Mouse (Mus musculus) midbrain, embryonic 15.5 days (tissue): ENCODE measurements around the gene Cflar. TPM values are rescaled to one million over a fixed set of nuclear protein-coding genes. Genes with fewer than 3 reads are reported as not detected.
A peak's percentile ranks its signal among the peaks of the same experiment; 100 is the strongest.
"Not testable (repeated sequence)": the region's sequence is repeated elsewhere in the genome, so short reads cannot be mapped to it uniquely, and the experiment has no call there.

Experiments used
- ATAC-seq: fragments of 200-750 bp; cut with Nextera tagmentation; replicated peaks from 2 replicates; pipeline ENCODE4 v1.8.0; 2017; ENCODE audit warnings: moderate TSS enrichment
- H3K27ac ChIP-seq: fragments of 300-500 bp; sonication (generic); 2 replicates; pipeline ENCODE4 v1.5.1; 2015; ENCODE audit warnings: mild to moderate bottlenecking, inconsistent platforms
- H3K27me3 ChIP-seq: fragments of 300-500 bp; sonication (generic); replicated peaks from 2 replicates; pipeline ENCODE4 v1.6.1; 2015; ENCODE audit warnings: inconsistent platforms
- H3K36me3 ChIP-seq: fragments of 300-500 bp; sonication (generic); replicated peaks from 2 replicates; pipeline ENCODE4 v1.6.1; 2015; ENCODE audit warnings: inconsistent platforms
- H3K4me1 ChIP-seq: fragments of 300-500 bp; sonication (generic); 2 replicates; pipeline ENCODE4 v1.6.1; 2015; ENCODE audit warnings: inconsistent platforms
- H3K4me2 ChIP-seq: fragments of 300-500 bp; sonication (generic); 2 replicates; pipeline ENCODE4 v1.6.1; 2015; ENCODE audit warnings: inconsistent platforms, mild to moderate bottlenecking, moderate library complexity
- H3K4me3 ChIP-seq: fragments of 300-500 bp; sonication (generic); 2 replicates; pipeline ENCODE4 v1.5.1; 2015; ENCODE audit warnings: mild to moderate bottlenecking, inconsistent platforms
- H3K9ac ChIP-seq: fragments of 300-500 bp; sonication (generic); 2 replicates; pipeline ENCODE4 v1.6.1; 2015; ENCODE audit warnings: mild to moderate bottlenecking, inconsistent platforms
- H3K9me3 ChIP-seq: fragments of 300-500 bp; sonication (generic); 2 replicates; pipeline ENCODE4 v1.6.1; 2016; ENCODE audit warnings: inconsistent platforms
- WGBS: fragments of 180-500 bp; shearing (Covaris S2); methylation state at CpG from one replicate; pipeline ENCODE4 v1.1.7; 2015; ENCODE audit warnings: mixed read lengths; 5-methylcytosine and 5-hydroxymethylcytosine counted together
- polyA plus RNA-seq: library from polyadenylated mRNA; unstranded; fragments of >200 nt; fragmentation: Nextera tagmentation; extraction: Ambion mirVana; gene quantifications from 2 replicates; pipeline ENCODE4 v1.2.1, GENCODE M21; 2015

Gene Cflar
- polyA plus RNA-seq, 1 experiment from 2014 or later, result 16.1 TPM

DNA sequence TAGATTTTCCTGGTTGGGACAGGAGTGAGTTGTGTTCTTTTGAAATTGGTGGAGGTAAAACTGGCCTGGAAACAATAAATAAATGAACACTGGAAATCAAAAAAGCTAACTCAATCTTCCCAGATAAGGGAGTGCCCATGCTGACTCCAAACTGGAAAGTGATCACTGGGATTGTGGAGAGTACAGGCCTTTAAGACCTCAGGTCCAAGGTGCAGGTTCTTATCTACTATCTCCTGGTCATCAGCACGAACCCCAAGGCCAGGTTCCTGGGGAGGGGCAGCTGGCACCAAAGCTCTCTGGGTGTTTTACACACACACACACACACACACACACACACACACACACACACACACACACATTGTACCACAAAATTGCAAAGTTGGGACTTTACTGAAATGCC, 19.6 kb upstream of the Cflar start:
- not testable (repeated sequence) for H3K9me3 ChIP-seq, H3K27me3 ChIP-seq, ATAC-seq, H3K36me3 ChIP-seq, H3K4me1 ChIP-seq, H3K9ac ChIP-seq, H3K27ac ChIP-seq, H3K4me2 ChIP-seq, H3K4me3 ChIP-seq
- 67% methylated on average over 1 of the region's 1 CpGs for WGBS

DNA sequence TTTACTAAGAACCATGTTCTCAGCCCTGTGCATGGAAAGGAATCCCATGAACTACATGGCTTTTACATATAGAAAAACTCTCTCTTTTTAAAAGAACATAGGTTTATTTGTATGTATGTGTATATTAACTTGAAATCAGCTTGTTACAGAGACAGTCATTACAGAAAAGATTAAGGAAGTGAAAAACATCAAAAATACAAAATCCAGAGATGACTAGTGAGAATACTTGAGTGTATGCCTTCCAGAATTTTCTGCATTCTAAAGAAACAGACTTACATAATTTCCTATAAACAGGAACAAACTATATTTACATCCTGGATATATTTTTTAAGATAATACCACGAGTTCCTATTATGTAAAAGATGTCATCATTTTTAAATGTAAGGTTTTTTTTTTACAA, 17.6 kb upstream of the Cflar start:
- ATAC-seq, result no peak
- no peaks in the 10 kb centered on the region for H3K27me3 ChIP-seq
- H3K4me3 ChIP-seq, result no peak overlapping the region
- no peaks in the 10 kb centered on the region for H3K9me3 ChIP-seq
- 77% methylated on average over 1 of the region's 1 CpGs for WGBS
- no peak overlapping the region for H3K9ac ChIP-seq
- H3K36me3 ChIP-seq, result no peaks in the 10 kb centered on the region
- no peak overlapping the region for H3K4me2 ChIP-seq
- no peaks in the 10 kb centered on the region for H3K4me1 ChIP-seq
- H3K27ac ChIP-seq, result no peak overlapping the region

DNA sequence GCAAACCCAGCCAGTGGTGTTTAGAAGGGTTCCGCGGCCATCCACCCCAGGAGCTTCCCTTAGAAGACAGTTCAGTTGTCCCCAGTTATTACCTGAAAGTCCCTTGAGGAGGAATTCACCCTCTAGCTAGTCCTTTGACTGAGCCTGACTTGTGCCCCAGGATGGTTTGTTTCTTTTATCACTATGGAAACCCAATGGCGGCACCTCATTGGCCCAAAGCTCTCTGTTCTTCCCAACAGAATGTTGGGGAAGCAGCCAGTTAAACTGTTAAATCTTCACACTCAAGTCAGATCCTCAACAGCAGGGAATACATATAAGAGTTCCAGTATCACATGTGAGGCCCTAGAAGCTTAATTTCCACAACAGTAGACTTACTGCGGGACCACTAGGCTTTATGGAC, 15.5 kb upstream of the Cflar start, which contains the start of gene Als2cr12:
Als2cr12 (minus strand) TSS at position 180 of the 400 bp plus-strand sequence.
- not testable (repeated sequence) for H3K9ac ChIP-seq, H3K27ac ChIP-seq
- WGBS, result 82% methylated on average over 4 of the region's 4 CpGs

DNA sequence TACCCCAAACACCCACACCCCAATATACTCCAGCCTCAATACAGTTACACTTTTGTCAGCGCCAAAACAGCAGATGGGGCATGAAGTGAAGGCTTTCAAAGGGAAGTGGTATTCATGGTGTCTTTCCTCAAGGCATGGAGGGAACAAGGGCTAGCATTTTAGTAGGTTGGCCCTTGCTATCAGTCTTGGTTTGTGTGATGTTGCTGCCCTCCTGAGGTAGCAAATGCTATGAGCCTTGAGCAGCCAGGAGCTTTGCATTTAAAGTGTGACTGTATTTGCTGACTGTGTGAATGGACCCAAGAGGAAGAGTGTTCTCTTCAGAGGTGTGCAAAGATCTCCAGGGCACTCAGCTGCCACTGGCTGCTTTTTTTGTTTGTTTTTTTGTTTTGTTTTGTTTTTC, 13.7 kb upstream of the Cflar start:
- H3K27me3 ChIP-seq, ATAC-seq: not testable (repeated sequence)

More for the DNA sequence above, 15.5 kb upstream of the Cflar start, which contains the start of gene Als2cr12:
- not testable (repeated sequence) for H3K36me3 ChIP-seq, H3K4me3 ChIP-seq, H3K9me3 ChIP-seq, H3K27me3 ChIP-seq, H3K4me1 ChIP-seq, H3K4me2 ChIP-seq, ATAC-seq

DNA sequence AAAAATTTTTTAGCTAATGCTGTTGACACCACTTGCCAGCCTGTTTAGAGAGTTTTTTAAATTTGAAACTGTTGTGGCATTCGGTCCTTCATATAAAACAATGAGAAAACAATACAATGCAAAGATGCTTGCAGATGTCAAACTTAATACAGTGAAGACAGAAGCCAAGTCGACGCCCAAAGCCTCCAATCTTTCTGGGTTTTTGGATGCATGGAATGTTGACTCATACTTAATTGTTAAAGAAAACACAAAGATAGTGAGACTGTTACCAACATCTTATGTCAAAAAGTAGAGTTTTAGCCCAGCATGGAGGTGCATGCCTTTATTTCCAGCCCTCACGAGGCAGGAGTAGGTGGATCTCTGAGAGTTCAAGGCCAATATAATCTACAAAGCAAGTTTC, 12.5 kb upstream of the Cflar start:
- no peaks in the 10 kb centered on the region for H3K36me3 ChIP-seq
- WGBS, result 87% methylated on average over 4 of the region's 4 CpGs
- no peak overlapping the region for H3K9ac ChIP-seq
- H3K27me3 ChIP-seq, result no peaks in the 10 kb centered on the region
- H3K4me3 ChIP-seq, result no peak overlapping the region
- ATAC-seq, result no peak
- no peak overlapping the region for H3K27ac ChIP-seq
- H3K4me1 ChIP-seq, result no peaks in the 10 kb centered on the region
- H3K4me2 ChIP-seq, result no peak overlapping the region
- no peaks in the 10 kb centered on the region for H3K9me3 ChIP-seq

More for the DNA sequence above, 13.7 kb upstream of the Cflar start:
- not testable (repeated sequence) for H3K9ac ChIP-seq, H3K4me1 ChIP-seq, H3K36me3 ChIP-seq, H3K27ac ChIP-seq, H3K9me3 ChIP-seq, H3K4me3 ChIP-seq, H3K4me2 ChIP-seq
- WGBS, result 56% methylated on average over 1 of the region's 1 CpGs

DNA sequence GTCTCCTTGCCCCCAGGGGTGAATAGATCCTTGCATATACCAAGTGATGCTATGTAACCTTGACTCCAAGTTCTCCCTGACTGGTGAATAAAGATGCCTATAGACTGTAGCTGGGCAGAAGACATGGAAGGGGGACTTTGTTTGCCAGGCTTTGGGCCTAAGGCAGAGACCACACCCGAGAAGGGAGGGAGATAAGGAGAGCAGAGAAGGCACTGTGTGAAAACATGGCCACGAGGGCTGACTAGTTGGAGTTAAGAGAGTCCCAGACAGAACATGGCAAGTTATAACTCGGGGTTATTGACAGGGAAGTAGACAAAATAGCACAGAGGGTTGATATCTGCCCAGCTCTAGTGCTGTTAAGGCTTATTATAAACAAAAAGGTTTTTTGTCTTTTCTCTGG, 11.3 kb upstream of the Cflar start:
- ATAC-seq, result no peak
- WGBS, result 67% methylated on average over 3 of the region's 3 CpGs
- no peaks in the 10 kb centered on the region for H3K9me3 ChIP-seq
- no peak overlapping the region for H3K4me2 ChIP-seq
- no peaks in the 10 kb centered on the region for H3K4me1 ChIP-seq
- H3K27me3 ChIP-seq, result no peaks in the 10 kb centered on the region
- H3K9ac ChIP-seq, result no peak overlapping the region
- H3K27ac ChIP-seq, result no peak overlapping the region
- no peaks in the 10 kb centered on the region for H3K36me3 ChIP-seq
- H3K4me3 ChIP-seq, result no peak overlapping the region

DNA sequence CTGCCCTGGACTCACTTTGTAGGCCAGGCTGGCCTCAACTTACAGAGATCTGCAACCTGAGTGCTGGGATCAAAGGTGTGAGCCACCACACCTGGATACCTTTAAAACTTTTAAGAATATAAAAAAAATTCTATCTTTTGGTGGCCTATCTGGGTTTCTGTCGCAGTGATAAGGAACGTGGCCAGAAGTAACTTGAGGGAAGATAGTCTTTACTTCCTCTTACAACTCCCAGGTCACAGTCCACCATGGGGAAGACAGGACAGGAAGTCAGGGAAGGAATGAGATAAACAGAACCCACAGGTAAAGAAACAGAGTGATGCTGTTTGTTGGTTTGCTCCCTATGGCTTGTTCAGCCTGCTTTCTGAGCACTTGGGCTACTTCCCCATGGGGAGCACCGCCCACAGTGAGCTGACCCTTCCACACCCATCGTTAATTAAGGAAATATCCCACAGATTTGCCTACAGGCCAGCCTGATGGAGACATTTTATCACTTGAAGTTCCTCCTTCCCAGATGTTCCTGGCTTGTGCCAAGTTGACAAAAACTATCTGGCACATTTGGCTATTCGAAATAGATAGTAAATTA, 10.6 kb upstream of the Cflar start:
- not testable (repeated sequence) for ATAC-seq, H3K4me2 ChIP-seq
- 87% methylated on average over 5 of the region's 5 CpGs for WGBS

DNA sequence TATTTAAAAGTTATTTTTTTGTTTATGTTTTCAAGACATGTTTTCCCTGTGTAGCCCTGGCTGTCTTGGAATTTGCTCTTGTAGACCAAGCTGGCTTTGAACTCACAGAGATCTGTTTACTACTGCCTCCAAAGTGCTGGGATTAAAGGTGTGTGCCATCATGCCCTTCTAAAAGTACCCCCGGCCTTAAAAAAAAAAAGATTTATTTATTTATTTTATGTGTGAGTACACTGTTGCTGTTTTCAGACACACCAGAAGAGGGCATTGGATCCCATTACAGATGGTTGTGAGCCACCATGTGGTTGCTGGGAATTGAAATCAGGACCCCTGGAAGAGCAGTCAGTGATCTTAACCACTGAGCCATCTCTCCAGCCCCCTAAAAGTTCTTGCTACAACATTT, 1.3 kb upstream of the Cflar start:
- H3K4me1 ChIP-seq, result peaks cover 12% of the 10 kb centered on the region
- not testable (repeated sequence) for ATAC-seq, H3K4me3 ChIP-seq, H3K4me2 ChIP-seq, H3K9ac ChIP-seq, H3K36me3 ChIP-seq, H3K9me3 ChIP-seq, H3K27me3 ChIP-seq, H3K27ac ChIP-seq
- 95% methylated on average over 1 of the region's 1 CpGs for WGBS

More for the DNA sequence above, 10.6 kb upstream of the Cflar start:
- not testable (repeated sequence) for H3K4me3 ChIP-seq, H3K27ac ChIP-seq, H3K36me3 ChIP-seq, H3K9ac ChIP-seq, H3K9me3 ChIP-seq, H3K4me1 ChIP-seq, H3K27me3 ChIP-seq

DNA sequence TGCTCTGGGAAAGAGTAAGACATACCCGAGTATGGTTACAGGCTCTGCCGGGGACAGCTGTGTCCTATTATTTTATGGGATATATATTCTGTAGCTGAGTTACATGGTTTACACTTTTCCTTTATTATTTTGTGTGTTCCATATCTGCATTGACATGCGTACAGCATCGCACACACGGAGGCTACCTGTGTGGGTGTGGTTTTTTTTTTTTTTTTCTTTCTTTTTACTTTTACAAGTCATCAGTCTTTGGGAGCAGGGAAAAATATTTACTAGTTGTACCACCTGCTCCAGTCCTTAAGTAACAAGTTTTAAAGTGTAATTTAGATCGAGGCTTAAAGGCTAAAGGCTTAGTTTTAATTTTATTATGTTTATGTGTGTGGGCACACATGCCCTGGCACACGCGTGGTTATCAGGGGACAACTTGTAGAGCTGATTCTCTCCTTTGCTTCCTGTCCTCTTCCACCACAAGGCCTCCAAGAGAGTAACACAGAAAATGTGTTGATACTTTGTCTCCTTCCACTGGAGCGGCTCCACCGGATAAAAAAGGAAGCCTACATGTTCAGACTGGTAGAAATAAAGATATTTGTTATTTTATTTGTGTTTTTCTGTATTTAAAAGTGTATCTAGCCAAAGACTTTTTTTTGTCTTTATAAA, 470 bp upstream of the Cflar start:
- H3K4me3 ChIP-seq, result peak overlapping the region; percentile 52
- peak; percentile 24; the same call in 1 of the 2 replicates for ATAC-seq
- peak overlapping the region; percentile 57 for H3K9ac ChIP-seq
- 52% methylated on average over 10 of the region's 10 CpGs for WGBS
- peaks cover 12% of the 10 kb centered on the region for H3K4me1 ChIP-seq
- H3K27ac ChIP-seq, result peak overlapping the region; percentile 73
- no peaks in the 10 kb centered on the region for H3K27me3 ChIP-seq
- H3K9me3 ChIP-seq, result no peaks in the 10 kb centered on the region
- no peaks in the 10 kb centered on the region for H3K36me3 ChIP-seq
- peak overlapping the region; percentile 73 for H3K4me2 ChIP-seq

DNA sequence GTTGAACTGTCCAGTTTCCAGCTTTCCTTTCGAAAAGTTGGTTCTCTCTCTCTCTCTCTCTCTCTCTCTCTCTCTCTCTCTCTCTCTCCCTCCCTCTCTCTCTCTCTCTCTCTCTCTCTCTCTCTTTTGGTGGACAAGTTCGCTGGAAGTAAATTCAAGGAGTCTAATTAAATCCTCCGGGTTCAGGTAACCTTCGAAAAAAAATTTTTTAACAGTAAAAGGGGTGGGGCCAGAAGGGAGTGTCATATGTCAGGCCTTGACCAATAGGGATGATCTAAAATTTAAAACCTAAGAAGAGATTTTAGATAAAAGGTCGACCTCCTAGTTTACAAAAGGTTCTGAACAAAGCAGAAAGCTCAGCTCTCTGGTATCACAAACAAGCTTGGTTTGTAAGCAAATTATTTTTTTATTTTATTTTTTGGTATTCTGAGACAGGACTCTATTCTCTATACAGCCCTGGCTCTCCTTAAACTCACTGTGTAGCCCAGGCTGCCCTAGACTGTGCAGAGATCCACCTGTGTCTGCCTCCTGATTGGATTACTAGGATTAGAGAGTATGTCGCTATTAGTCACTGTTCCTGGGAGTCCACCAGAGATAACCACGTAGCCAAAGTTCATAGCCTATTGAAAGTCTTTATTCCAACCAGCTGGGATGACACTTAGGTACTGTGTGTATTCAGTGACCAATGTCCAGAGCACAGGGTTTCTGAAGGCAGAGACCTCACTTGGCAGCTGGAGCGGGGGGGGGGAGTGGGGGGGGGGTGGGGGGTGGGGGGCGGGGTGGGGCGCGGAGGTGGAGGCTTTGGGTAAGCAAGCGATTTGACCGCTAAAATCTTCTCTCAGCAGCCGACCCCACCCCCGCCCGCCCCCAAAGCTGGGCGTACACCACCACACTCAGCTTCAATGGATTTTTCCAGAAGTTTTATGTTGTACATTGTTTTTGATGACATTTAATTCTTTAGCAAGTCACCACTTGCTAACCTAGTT, 1.1 kb downstream of the Cflar start:
- ATAC-seq, result peak; percentile 79
- Histone ChIP-seq H3K27me3 (no peaks in the 10 kb centered on the region), H3K27ac (0 out of 2 replicates have a peak overlapping the region, but pooled peaks have one; percentile 73), H3K9ac (peak overlapping the region; percentile 42; the same call in 1 of the 2 replicates), H3K36me3 (no peaks in the 10 kb centered on the region), H3K9me3 (no peaks in the 10 kb centered on the region), H3K4me3 (peak overlapping the region; percentile 52), H3K4me2 (peak overlapping the region; percentile 73), H3K4me1 (peaks cover 12% of the 10 kb centered on the region)
- WGBS, result 2% methylated on average over 15 of the region's 17 CpGs

DNA sequence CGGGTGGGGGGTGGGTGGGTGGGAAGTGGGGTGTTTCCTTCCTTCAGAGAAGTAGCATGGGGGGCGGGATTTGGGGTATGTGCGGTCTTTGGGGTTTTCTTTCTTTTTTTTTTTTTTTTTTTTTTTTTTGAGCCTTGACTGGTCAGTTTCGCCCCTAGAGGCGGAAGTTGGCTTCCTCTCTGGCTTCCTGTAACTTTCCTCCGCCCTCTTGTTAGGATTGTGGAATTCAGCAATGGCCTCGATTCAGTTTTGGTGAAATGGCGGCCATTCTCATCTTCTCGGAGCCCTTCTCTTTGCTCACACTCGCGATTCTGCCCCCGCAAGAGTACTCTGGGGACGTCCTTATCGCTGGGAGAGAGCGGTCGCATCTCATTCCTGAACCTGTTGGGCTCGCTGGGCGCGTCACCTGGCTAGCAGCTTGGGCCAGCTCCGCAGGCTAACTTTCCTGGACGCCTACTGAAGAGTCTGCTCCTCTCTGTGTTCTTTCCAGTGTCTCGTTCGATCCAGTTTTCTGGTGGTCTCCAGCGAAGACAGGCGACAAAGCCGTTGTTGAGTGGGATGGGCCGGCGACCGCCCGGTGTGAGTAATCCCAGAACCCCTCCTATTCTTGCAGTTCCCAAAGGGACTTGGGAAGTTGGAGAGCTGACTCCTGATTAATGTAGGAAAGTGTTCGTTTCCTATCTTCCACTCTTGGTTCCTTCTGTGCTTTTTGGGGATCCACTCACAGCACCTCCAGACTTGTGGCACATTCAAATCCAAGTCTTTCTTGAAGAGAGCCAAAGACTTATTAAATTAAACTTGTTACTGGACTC, 2.0 kb downstream of the Cflar start:
- H3K4me3 ChIP-seq, result peak overlapping the region; percentile 52
- H3K4me2 ChIP-seq, result peak overlapping the region; percentile 73
- peaks cover 12% of the 10 kb centered on the region for H3K4me1 ChIP-seq
- no peaks in the 10 kb centered on the region for H3K36me3 ChIP-seq
- H3K27me3 ChIP-seq, result no peaks in the 10 kb centered on the region
- 9% methylated on average over 29 of the region's 31 CpGs for WGBS
- H3K9me3 ChIP-seq, result no peaks in the 10 kb centered on the region
- H3K27ac ChIP-seq, result peak overlapping the region; percentile 63; the same call in 1 of the 2 replicates
- ATAC-seq, result peak; percentile 44
- H3K9ac ChIP-seq, result peak overlapping the region; percentile 42
